Mouse (Mus musculus) left cerebral cortex, postnatal 25 days (tissue): Measurements from ENCODE around the gene Tmbim1. TPM values are rescaled to one million over a fixed set of nuclear protein-coding genes. Genes with fewer than 3 reads are reported as not detected.
A peak's percentile ranks its signal among the peaks of the same experiment; 100 is the strongest.

Experiments used
- DNase-seq, 2 experiments: peaks; one replicate each; pipeline ENCODE4 v3.0.0; 2022; ENCODE audit warnings: low spot score in 2 of 2, mixed read lengths in 1 of 2
- intact Hi-C: fragments of 180-260 bp; cut with DNase I; formaldehyde crosslinking; loops from one replicate; pipeline ENCODE4 v1.15.1; 2025
- total RNA-seq, 2 experiments: library from RNA; stranded (reverse); gene quantifications; 2 replicates each; pipeline ENCODE4 v1.2.3; 2021

Gene Tmbim1
- total RNA-seq, 2 experiments from 2014 or later: 21.8 to 22.9 TPM

- intact Hi-C loops: loop anchor here (10.0 kb wide), 1 partner anchor 393 kb away; no protein-coding TSS in a partner anchor
- DNase-seq: no peak
Measured at GRCm38 (mm10) chr1:74298157-74298750, 7.2 kb downstream of the Tmbim1 start.

- intact Hi-C loops: loop anchor here (10.0 kb wide), 1 partner anchor 392 kb away; no protein-coding TSS in a partner anchor
- no peak for DNase-seq
Measured at GRCm38 (mm10) chr1:74297269-74297668, 8.2 kb downstream of the Tmbim1 start.

GRCm38 (mm10) chr1:74296477-74296876 is 8.9 kb downstream of the Tmbim1 start:
- intact Hi-C loops: loop anchor here (10.0 kb wide), 1 partner anchor 392 kb away; no protein-coding TSS in a partner anchor
- DNase-seq: no peak

GRCm38 (mm10) chr1:74295456-74296171 is 9.8 kb downstream of the Tmbim1 start:
- intact Hi-C loops: loop anchor here (10.0 kb wide), 1 partner anchor 391 kb away; no protein-coding TSS in a partner anchor
- peak; percentile 78 to 92 for DNase-seq

GRCm38 (mm10) chr1:74294733-74295455 is 10.5 kb downstream of the Tmbim1 start:
- DNase-seq: no peak
- intact Hi-C loops: loop anchor here (10.0 kb wide), 1 partner anchor 390 kb away; no protein-coding TSS in a partner anchor

GRCm38 (mm10) chr1:74294090-74294643 is 11.3 kb downstream of the Tmbim1 start:
- intact Hi-C loops: loop anchor here (10.0 kb wide), 1 partner anchor 389 kb away; no protein-coding TSS in a partner anchor
- no peak for DNase-seq

- no peak for DNase-seq
- intact Hi-C loops: loop anchor here (10.0 kb wide), 1 partner anchor 389 kb away; no protein-coding TSS in a partner anchor
Measured at GRCm38 (mm10) chr1:74293306-74293960, 12.0 kb downstream of the Tmbim1 start.

GRCm38 (mm10) chr1:74292331-74293020 is 12.9 kb downstream of the Tmbim1 start:
- intact Hi-C loops: loop anchor here (10.0 kb wide), 1 partner anchor 388 kb away; no protein-coding TSS in a partner anchor
- no peak for DNase-seq

GRCm38 (mm10) chr1:74290141-74290540 is 15.3 kb downstream of the Tmbim1 start:
- intact Hi-C loops: loop anchor here (10.0 kb wide), 1 partner anchor 385 kb away; no protein-coding TSS in a partner anchor
- no peak for DNase-seq

GRCm38 (mm10) chr1:74289740-74290139 is 15.7 kb downstream of the Tmbim1 start:
- intact Hi-C loops: loop anchor here (5.0 to 10.0 kb wide), 2 partner anchors 163 to 385 kb away; no protein-coding TSS in a partner anchor
- DNase-seq: no peak

GRCm38 (mm10) chr1:74289248-74289647 is 16.2 kb downstream of the Tmbim1 start:
- no peak for DNase-seq
- intact Hi-C loops: loop anchor here (5.0 kb wide), 1 partner anchor 163 kb away; no protein-coding TSS in a partner anchor

GRCm38 (mm10) chr1:74288327-74288726 is 17.1 kb downstream of the Tmbim1 start:
- intact Hi-C loops: loop anchor here (5.0 kb wide), 1 partner anchor 164 kb away; no protein-coding TSS in a partner anchor

GRCm38 (mm10) chr1:74286869-74287607 is 18.4 kb downstream of the Tmbim1 start:
- peak in 1 of 2 experiments; percentile 26 for DNase-seq
- intact Hi-C loops: loop anchor here (5.0 kb wide), 1 partner anchor 165 kb away; no protein-coding TSS in a partner anchor

More at GRCm38 (mm10) chr1:74288327-74288726, 17.1 kb downstream of the Tmbim1 start:
- no peak for DNase-seq

- peak in 1 of 2 experiments; percentile 28 for DNase-seq
- intact Hi-C loops: loop anchor here (2.0 to 5.0 kb wide), 2 partner anchors 49 to 167 kb away; partner anchors contain the start of gene Arpc2
Measured at GRCm38 (mm10) chr1:74285212-74286010, 20.0 kb downstream of the Tmbim1 start.

- intact Hi-C loops: loop anchor here (2.0 to 5.0 kb wide), 2 partner anchors 48 to 168 kb away; partner anchors contain the start of gene Arpc2
- DNase-seq: peak; percentile 100
Measured at GRCm38 (mm10) chr1:74284543-74285160, 20.8 kb downstream of the Tmbim1 start, which contains the start of the genes Aamp and Pnkd. Aamp (minus strand) TSS chr1:74284738. Pnkd (plus strand) TSS chr1:74284930.
